Mouse (Mus musculus): ENCODE measurements around the gene Mgme1. TPM values are rescaled to one million over a fixed set of nuclear protein-coding genes. Genes with fewer than 3 reads are reported as not detected.

Gene Mgme1
- polyA plus RNA-seq, 1 experiment from 2014 or later: 8.4 TPM

DNA sequence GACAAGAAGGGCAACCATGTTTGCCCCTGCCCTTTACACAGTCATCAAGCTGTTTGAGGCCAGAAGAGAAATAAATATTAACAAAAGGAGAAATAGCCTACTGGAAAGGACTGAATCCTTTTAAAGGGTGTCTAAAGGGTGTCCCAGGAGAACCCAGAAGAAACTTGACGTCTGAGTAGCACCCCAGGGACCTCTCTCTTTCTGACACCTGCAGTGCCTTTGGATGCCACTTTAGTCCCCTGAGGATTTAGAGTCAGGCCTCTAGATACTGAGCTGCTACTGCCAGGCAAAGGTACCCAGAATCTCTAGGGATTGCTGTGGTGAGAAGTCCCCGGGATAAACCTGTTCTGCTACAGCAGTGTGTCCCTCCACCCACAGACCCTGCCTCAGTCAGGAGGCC, 31.1 kb upstream of the Mgme1 start:
- Histone ChIP-seq H3K9me3 (ENCODE audit: control insufficient read depth, low read length) (0 out of 2 replicates have a peak, but pooled peaks cover 7% of the 10 kb centered on the region), H3K4me2 (replicated peaks; ENCODE audit: low read depth) (no peak overlapping the region), H3K9ac (ENCODE audit: low read length) (no peak overlapping the region), H3K36me3 (ENCODE audit: control insufficient read depth, insufficient read depth, low read length) (no peaks in the 10 kb centered on the region), H3K27ac (replicated peaks) (no peak overlapping the region), H3K27me3 (ENCODE audit: control insufficient read depth, insufficient read depth, low read length) (no peaks in the 10 kb centered on the region), H3K4me3 (ENCODE audit: low read depth, low read length) (no peak overlapping the region), H3K4me1 (replicated peaks; ENCODE audit: control insufficient read depth, insufficient read depth) (peaks cover 2% of the 10 kb centered on the region; the same call in 1 of the 2 replicates)
- ATAC-seq (ENCODE audit: low FRiP score, low TSS enrichment) (no peak), DNase-seq (ENCODE audit: low spot score) (no peak)
- no peak for TF ChIP-seq CTCF (IDR thresholded peaks at IDR 0.05; ENCODE audit: low read depth)
- TF ChIP-seq EP300 (optimal IDR thresholded peaks at IDR 0.05): no peak
- 54% methylated on average over 2 of the region's 2 CpGs for WGBS

DNA sequence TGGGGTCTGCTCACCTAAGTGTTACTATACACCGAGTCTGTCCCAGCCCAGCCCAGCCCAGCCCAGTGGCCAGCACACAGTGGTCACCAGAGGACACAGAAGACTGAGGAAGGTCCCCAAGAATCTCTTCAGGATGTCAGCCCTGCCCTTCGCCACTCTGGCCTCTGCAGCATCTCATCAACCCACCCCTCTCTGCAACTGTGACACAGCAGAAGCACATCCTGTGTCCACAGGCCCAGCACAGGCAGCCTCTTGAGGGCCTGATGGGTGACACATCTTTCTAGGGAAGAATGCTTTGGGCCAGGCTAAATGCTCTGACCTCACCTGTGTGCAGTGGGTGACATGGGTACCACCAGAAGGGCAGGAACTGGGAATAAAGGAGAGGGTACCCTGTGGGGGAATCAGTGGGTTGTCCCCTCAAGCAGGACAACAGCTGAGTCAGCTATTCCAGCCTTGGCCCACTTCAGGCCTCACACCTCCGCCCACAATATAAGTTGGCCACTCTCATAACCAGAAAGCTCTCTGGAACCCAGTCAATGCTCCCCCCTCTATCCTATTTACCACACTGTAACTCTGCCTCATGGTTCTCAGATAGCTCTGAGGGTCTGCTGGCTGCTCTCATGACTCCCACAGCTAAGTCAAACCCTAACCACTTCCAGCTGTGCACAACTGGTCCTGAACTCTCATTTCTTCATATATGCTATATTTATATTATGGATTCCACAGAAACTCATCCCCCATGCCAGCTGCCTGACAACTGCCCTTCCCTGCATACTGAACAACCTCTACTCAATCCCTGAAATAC, 30.2 kb upstream of the Mgme1 start:
- ATAC-seq (ENCODE audit: low FRiP score, low TSS enrichment) (no peak), DNase-seq (ENCODE audit: low spot score) (no peak)
- Histone ChIP-seq H3K9ac (ENCODE audit: low read length) (no peak overlapping the region), H3K36me3 (ENCODE audit: control insufficient read depth, insufficient read depth, low read length) (no peaks in the 10 kb centered on the region), H3K4me2 (replicated peaks; ENCODE audit: low read depth) (no peak overlapping the region), H3K9me3 (ENCODE audit: control insufficient read depth, low read length) (no peaks in the 10 kb centered on the region), H3K27me3 (ENCODE audit: control insufficient read depth, insufficient read depth, low read length) (no peaks in the 10 kb centered on the region), H3K4me3 (ENCODE audit: low read depth, low read length) (no peak overlapping the region), H3K27ac (replicated peaks) (no peak overlapping the region), H3K4me1 (replicated peaks; ENCODE audit: control insufficient read depth, insufficient read depth) (peaks cover 2% of the 10 kb centered on the region; the same call in 1 of the 2 replicates)
- no peak for TF ChIP-seq EP300 (optimal IDR thresholded peaks at IDR 0.05)
- WGBS: 59% methylated on average over 3 of the region's 3 CpGs

DNA sequence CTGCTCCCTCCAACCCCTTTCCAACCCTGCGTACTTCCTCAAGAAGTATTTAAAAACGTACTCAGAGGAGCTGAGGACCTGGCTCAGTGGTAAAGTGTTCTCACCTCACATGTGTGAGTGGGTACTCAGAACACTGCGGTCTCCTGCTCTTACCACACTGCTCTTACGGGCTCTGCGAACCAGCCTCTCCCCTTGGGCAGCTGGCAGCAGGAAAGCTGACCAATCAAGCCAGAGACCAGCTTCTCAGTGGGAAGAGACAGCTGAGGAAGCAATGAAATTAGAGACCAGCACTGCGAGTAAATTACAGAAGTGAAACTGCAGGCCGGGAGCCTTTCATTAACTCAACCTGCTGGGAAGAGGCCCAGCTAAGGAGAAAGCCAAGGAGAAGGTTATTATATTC, 25.0 kb upstream of the Mgme1 start:
- Histone ChIP-seq H3K27me3 (ENCODE audit: control insufficient read depth, insufficient read depth, low read length) (no peaks in the 10 kb centered on the region), H3K9me3 (ENCODE audit: control insufficient read depth, low read length) (no peaks in the 10 kb centered on the region), H3K36me3 (ENCODE audit: control insufficient read depth, insufficient read depth, low read length) (peaks cover 8% of the 10 kb centered on the region; the same call in 1 of the 2 replicates), H3K27ac (replicated peaks) (no peak overlapping the region), H3K9ac (ENCODE audit: low read length) (no peak overlapping the region), H3K4me1 (replicated peaks; ENCODE audit: control insufficient read depth, insufficient read depth) (no peaks in the 10 kb centered on the region), H3K4me2 (replicated peaks; ENCODE audit: low read depth) (no peak overlapping the region), H3K4me3 (ENCODE audit: low read depth, low read length) (no peak overlapping the region)
- WGBS: 64% methylated on average over 7 of the region's 7 CpGs
- TF ChIP-seq EP300 (optimal IDR thresholded peaks at IDR 0.05) (no peak), CTCF (IDR thresholded peaks at IDR 0.05; ENCODE audit: low read depth) (no peak)
- ATAC-seq (ENCODE audit: low FRiP score, low TSS enrichment): peak; percentile 24; the same call in 1 of the 2 replicates
- no peak for DNase-seq (ENCODE audit: low spot score)

DNA sequence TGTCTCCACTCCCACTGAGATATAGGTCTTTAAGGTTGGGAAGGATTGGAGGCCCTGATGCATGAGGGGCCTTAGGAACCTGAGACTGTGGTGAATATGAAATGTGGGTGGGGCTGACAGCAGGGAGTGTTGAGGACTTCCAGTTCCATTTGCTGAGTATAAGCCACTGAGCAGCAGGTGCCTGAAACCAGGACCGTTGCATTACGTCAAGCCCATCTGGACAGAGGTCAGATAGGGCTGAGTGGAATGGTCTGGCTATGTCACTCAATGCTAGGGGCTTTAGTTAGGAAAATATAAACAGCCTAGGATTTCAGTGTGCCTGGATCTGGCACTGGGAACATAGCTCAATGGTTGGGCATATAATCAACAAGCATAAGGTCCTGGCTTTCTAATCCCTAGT, 24.2 kb upstream of the Mgme1 start:
- DNase-seq (ENCODE audit: low spot score) (no peak), ATAC-seq (ENCODE audit: low FRiP score, low TSS enrichment) (no peak)
- Histone ChIP-seq H3K9ac (ENCODE audit: low read length) (no peak overlapping the region), H3K36me3 (ENCODE audit: control insufficient read depth, insufficient read depth, low read length) (peaks cover 13% of the 10 kb centered on the region; the same call in 1 of the 2 replicates), H3K27me3 (ENCODE audit: control insufficient read depth, insufficient read depth, low read length) (no peaks in the 10 kb centered on the region), H3K9me3 (ENCODE audit: control insufficient read depth, low read length) (no peaks in the 10 kb centered on the region), H3K4me3 (ENCODE audit: low read depth, low read length) (no peak overlapping the region), H3K4me1 (replicated peaks; ENCODE audit: control insufficient read depth, insufficient read depth) (no peaks in the 10 kb centered on the region), H3K4me2 (replicated peaks; ENCODE audit: low read depth) (no peak overlapping the region), H3K27ac (replicated peaks) (no peak overlapping the region)
- WGBS: 62% methylated on average over 2 of the region's 2 CpGs
- TF ChIP-seq CTCF (IDR thresholded peaks at IDR 0.05; ENCODE audit: low read depth) (no peak), EP300 (optimal IDR thresholded peaks at IDR 0.05) (no peak)

DNA sequence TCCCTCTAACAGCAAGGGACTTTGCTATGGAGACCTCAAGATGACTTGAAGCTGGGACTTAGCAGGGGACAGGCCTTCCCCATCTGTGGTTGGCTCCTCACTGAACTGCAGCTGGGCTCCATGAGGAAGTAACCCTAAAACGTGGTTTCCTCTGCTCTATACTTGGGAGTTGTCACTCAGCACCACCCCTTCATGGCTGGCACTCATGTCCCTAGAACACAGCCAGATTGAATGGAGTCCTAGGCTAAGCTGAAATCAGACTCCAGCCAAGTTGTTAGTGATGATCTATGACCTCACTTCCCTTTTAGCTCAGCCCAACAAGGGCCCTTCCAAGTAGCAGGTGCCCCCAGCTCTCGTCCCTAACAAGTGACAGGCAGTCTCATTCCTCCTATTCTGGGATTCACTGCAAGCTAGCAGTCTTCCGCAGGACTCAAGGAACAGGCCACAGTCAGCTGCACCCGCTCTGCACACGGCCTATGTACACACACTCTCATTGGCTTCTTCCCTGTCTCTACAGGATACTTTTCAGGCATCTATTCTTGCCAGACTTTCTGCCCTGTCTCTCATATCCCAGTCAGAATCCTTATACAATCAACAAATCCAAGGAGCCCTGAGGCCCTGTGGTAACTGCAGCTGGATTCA, 23.0 kb upstream of the Mgme1 start:
- peak; percentile 47; the same call in 1 of the 2 replicates for ATAC-seq (ENCODE audit: low FRiP score, low TSS enrichment)
- peak overlapping the region; percentile 56 for H3K27ac ChIP-seq (replicated peaks)
- no peaks in the 10 kb centered on the region for H3K27me3 ChIP-seq (ENCODE audit: control insufficient read depth, insufficient read depth, low read length)
- H3K4me2 ChIP-seq (replicated peaks; ENCODE audit: low read depth): no peak overlapping the region
- no peaks in the 10 kb centered on the region for H3K4me1 ChIP-seq (replicated peaks; ENCODE audit: control insufficient read depth, insufficient read depth)
- WGBS: 17% methylated on average over 5 of the region's 5 CpGs
- H3K9ac ChIP-seq (ENCODE audit: low read length): no peak overlapping the region
- peaks cover 14% of the 10 kb centered on the region; the same call in 1 of the 2 replicates for H3K36me3 ChIP-seq (ENCODE audit: control insufficient read depth, insufficient read depth, low read length)
- H3K4me3 ChIP-seq (ENCODE audit: low read depth, low read length): no peak overlapping the region
- DNase-seq (ENCODE audit: low spot score): no peak
- H3K9me3 ChIP-seq (ENCODE audit: control insufficient read depth, low read length): no peaks in the 10 kb centered on the region
- TF ChIP-seq EP300 (optimal IDR thresholded peaks at IDR 0.05): no peak
- no peak for TF ChIP-seq CTCF (IDR thresholded peaks at IDR 0.05; ENCODE audit: low read depth)
